Mouse (Mus musculus) kidney, embryonic 16.5 days (tissue): Measurements from ENCODE around the gene Resf1. TPM values are rescaled to one million over a fixed set of nuclear protein-coding genes. Genes with fewer than 3 reads are reported as not detected.
"Not testable (repeated sequence)": the region's sequence is repeated elsewhere in the genome, so short reads cannot be mapped to it uniquely, and the experiment has no call there.

Experiments used
- ATAC-seq: fragments of 200-750 bp; cut with Nextera tagmentation; 2 replicates; pipeline ENCODE4 v1.8.0; 2017; ENCODE audit warnings: moderate TSS enrichment; ENCODE audit not compliant: low FRiP score, low TSS enrichment
- H3K27ac ChIP-seq: fragments of 300-500 bp; sonication (generic); 2 replicates; pipeline ENCODE4 v1.5.1; 2014; ENCODE audit warnings: low read length
- H3K27me3 ChIP-seq: fragments of 300-500 bp; sonication (generic); 2 replicates; pipeline ENCODE4 v1.6.1; 2014; ENCODE audit warnings: low read length, control low read depth, mixed read lengths; ENCODE audit not compliant: insufficient read depth
- H3K36me3 ChIP-seq: fragments of 300-500 bp; sonication (generic); 2 replicates; pipeline ENCODE4 v1.6.1; 2014; ENCODE audit warnings: low read length, control low read depth, mixed read lengths; ENCODE audit not compliant: insufficient read depth
- H3K4me1 ChIP-seq: fragments of 300-500 bp; sonication (generic); 2 replicates; pipeline ENCODE4 v1.6.1; 2014; ENCODE audit warnings: low read length, control low read depth, mixed read lengths; ENCODE audit not compliant: insufficient read depth
- H3K4me2 ChIP-seq: fragments of 300-500 bp; sonication (generic); replicated peaks from 2 replicates; pipeline ENCODE4 v1.6.1; 2014; ENCODE audit warnings: low read depth, low read length
- H3K4me3 ChIP-seq: fragments of 300-500 bp; sonication (generic); 2 replicates; pipeline ENCODE4 v1.5.1; 2014; ENCODE audit warnings: mild to moderate bottlenecking, low read length
- H3K9ac ChIP-seq: fragments of 300-500 bp; sonication (generic); replicated peaks from 2 replicates; pipeline ENCODE4 v1.6.1; 2014; ENCODE audit warnings: low read length
- H3K9me3 ChIP-seq: fragments of 300-500 bp; sonication (generic); 2 replicates; pipeline ENCODE4 v1.6.1; 2016; ENCODE audit warnings: low read length, control low read depth
- WGBS: fragments of 180-500 bp; shearing (Covaris S2); extraction: QIAGEN DNeasy Blood & Tissue Kit; methylation state at CpG from one replicate; pipeline ENCODE4 v1.1.7; 2014; 5-methylcytosine and 5-hydroxymethylcytosine counted together
- polyA plus RNA-seq: library from polyadenylated mRNA; unstranded; fragments of >200 nt; fragmentation: Nextera tagmentation; extraction: Ambion mirVana; gene quantifications from 2 replicates; pipeline ENCODE4 v1.2.1, GENCODE M21; 2015

The Resf1 gene
- polyA plus RNA-seq, 1 experiment from 2014 or later, result 45.4 TPM

- Histone ChIP-seq H3K27me3 (no peaks in the 10 kb centered on the region), H3K9me3 (peaks cover 4% of the 10 kb centered on the region; the same call in 1 of the 2 replicates), H3K4me2 (no peak overlapping the region), H3K9ac (no peak overlapping the region), H3K4me1 (no peaks in the 10 kb centered on the region), H3K27ac (no peak overlapping the region), H3K36me3 (peaks cover 42% of the 10 kb centered on the region), H3K4me3 (no peak overlapping the region)
- no peak for ATAC-seq
Observed at GRCm38 (mm10) chr6:149337990-149338389, 28.8 kb downstream of the Resf1 start.

- Histone ChIP-seq H3K36me3 (peaks cover 36% of the 10 kb centered on the region), H3K27me3 (no peaks in the 10 kb centered on the region), H3K27ac (no peak overlapping the region), H3K4me1 (peaks cover 2% of the 10 kb centered on the region; the same call in 1 of the 2 replicates), H3K9me3 (peaks cover 4% of the 10 kb centered on the region; the same call in 1 of the 2 replicates), H3K9ac (no peak overlapping the region), H3K4me3 (no peak overlapping the region), H3K4me2 (no peak overlapping the region)
- WGBS, result 90% methylated on average over 1 of the region's 1 CpGs
- ATAC-seq, result no peak
Observed at GRCm38 (mm10) chr6:149338622-149339021, 29.4 kb downstream of the Resf1 start.

GRCm38 (mm10) chr6:149343802-149344201 lies 34.6 kb downstream of the Resf1 start:
- H3K4me1 ChIP-seq, result peaks cover 5% of the 10 kb centered on the region; the same call in 1 of the 2 replicates

GRCm38 (mm10) chr6:149344372-149344771 lies 35.2 kb downstream of the Resf1 start:
- Histone ChIP-seq H3K4me1 (peaks cover 5% of the 10 kb centered on the region; the same call in 1 of the 2 replicates), H3K9ac (no peak overlapping the region), H3K27me3 (no peaks in the 10 kb centered on the region), H3K27ac (no peak overlapping the region), H3K4me2 (no peak overlapping the region), H3K4me3 (no peak overlapping the region), H3K9me3 (peaks cover 4% of the 10 kb centered on the region; the same call in 1 of the 2 replicates), H3K36me3 (no peaks in the 10 kb centered on the region)
- ATAC-seq, result no peak

More at GRCm38 (mm10) chr6:149343802-149344201, 34.6 kb downstream of the Resf1 start:
- no peak overlapping the region for H3K4me2 ChIP-seq
- H3K27ac ChIP-seq, result 0 out of 2 replicates have a peak overlapping the region, but pooled peaks have one; percentile 24
- 25% methylated on average over 2 of the region's 2 CpGs for WGBS
- peaks cover 4% of the 10 kb centered on the region; the same call in 1 of the 2 replicates for H3K9me3 ChIP-seq
- no peak overlapping the region for H3K4me3 ChIP-seq
- H3K36me3 ChIP-seq, result no peaks in the 10 kb centered on the region
- peak; percentile 76 for ATAC-seq
- no peak overlapping the region for H3K9ac ChIP-seq
- no peaks in the 10 kb centered on the region for H3K27me3 ChIP-seq

GRCm38 (mm10) chr6:149348211-149348610 lies 39.0 kb downstream of the Resf1 start:
- ATAC-seq, H3K9ac ChIP-seq, H3K4me2 ChIP-seq, H3K27ac ChIP-seq, H3K4me1 ChIP-seq, H3K9me3 ChIP-seq, H3K36me3 ChIP-seq, H3K27me3 ChIP-seq, H3K4me3 ChIP-seq: not testable (repeated sequence)
- 92% methylated on average over 6 of the region's 6 CpGs for WGBS

- no peak overlapping the region for H3K27ac ChIP-seq
- H3K9me3 ChIP-seq, result 0 out of 2 replicates have a peak, but pooled peaks cover 2% of the 10 kb centered on the region
- no peak for ATAC-seq
- H3K4me3 ChIP-seq, result no peak overlapping the region
- WGBS, result 50% methylated on average over 4 of the region's 4 CpGs
- no peaks in the 10 kb centered on the region for H3K27me3 ChIP-seq
- no peak overlapping the region for H3K4me2 ChIP-seq
- no peaks in the 10 kb centered on the region for H3K36me3 ChIP-seq
- H3K4me1 ChIP-seq, result no peaks in the 10 kb centered on the region
- no peak overlapping the region for H3K9ac ChIP-seq
Observed at GRCm38 (mm10) chr6:149354826-149355495, 45.7 kb downstream of the Resf1 start.

- not testable (repeated sequence) for ATAC-seq, H3K4me3 ChIP-seq, H3K9ac ChIP-seq, H3K36me3 ChIP-seq, H3K27me3 ChIP-seq, H3K27ac ChIP-seq, H3K4me1 ChIP-seq, H3K4me2 ChIP-seq, H3K9me3 ChIP-seq
- WGBS, result 78% methylated on average over 4 of the region's 4 CpGs
Observed at GRCm38 (mm10) chr6:149355799-149356198, 46.6 kb downstream of the Resf1 start.

GRCm38 (mm10) chr6:149357155-149357554 lies 47.9 kb downstream of the Resf1 start:
- Histone ChIP-seq H3K36me3 (no peaks in the 10 kb centered on the region), H3K4me1 (no peaks in the 10 kb centered on the region), H3K9ac (no peak overlapping the region), H3K27ac (no peak overlapping the region), H3K4me3 (no peak overlapping the region), H3K27me3 (no peaks in the 10 kb centered on the region), H3K4me2 (no peak overlapping the region), H3K9me3 (0 out of 2 replicates have a peak, but pooled peaks cover 2% of the 10 kb centered on the region)
- ATAC-seq, result no peak

GRCm38 (mm10) chr6:149362533-149362932 lies 53.3 kb downstream of the Resf1 start:
- not testable (repeated sequence) for H3K9ac ChIP-seq, H3K4me2 ChIP-seq, H3K36me3 ChIP-seq, H3K9me3 ChIP-seq, ATAC-seq, H3K4me3 ChIP-seq, H3K27me3 ChIP-seq, H3K27ac ChIP-seq, H3K4me1 ChIP-seq
- WGBS, result 95% methylated on average over 19 of the region's 20 CpGs

GRCm38 (mm10) chr6:149365975-149366374 lies 56.8 kb downstream of the Resf1 start:
- H3K36me3 ChIP-seq, H3K4me1 ChIP-seq, H3K4me2 ChIP-seq, H3K9ac ChIP-seq, H3K9me3 ChIP-seq, H3K27ac ChIP-seq, H3K27me3 ChIP-seq, H3K4me3 ChIP-seq: not testable (repeated sequence)
- peak; percentile 66 for ATAC-seq
- 68% methylated on average over 2 of the region's 2 CpGs for WGBS
